Mouse (Mus musculus) thymus, postnatal 10 days (tissue): ENCODE data around the gene Agbl4.

Experiments
- DNase-seq, 2 experiments: peaks; one replicate each; pipeline ENCODE4 v3.0.0; 2021; ENCODE audit warnings: low spot score in 2 of 2

Agbl4 gene

GRCm38 (mm10) chr4:111444616-111445160 is 1047.2 kb downstream of the Agbl4 start:
- no peak for DNase-seq

- no peak for DNase-seq
These were observed 1050.5 kb downstream of the Agbl4 start for GRCm38 (mm10) chr4:111447918-111448317.

- DNase-seq: no peak
These were observed 1051.1 kb downstream of the Agbl4 start for GRCm38 (mm10) chr4:111448586-111448985.

GRCm38 (mm10) chr4:111449442-111450199 is 1052.2 kb downstream of the Agbl4 start:
- DNase-seq: no peak

GRCm38 (mm10) chr4:111451283-111451918 is 1053.9 kb downstream of the Agbl4 start:
- DNase-seq: no peak

- DNase-seq: no peak
These were observed 1054.7 kb downstream of the Agbl4 start for GRCm38 (mm10) chr4:111452192-111452591.

- DNase-seq: no peak
These were observed 1055.8 kb downstream of the Agbl4 start for GRCm38 (mm10) chr4:111453275-111453674.

- no peak for DNase-seq
These were observed 1058.2 kb downstream of the Agbl4 start for GRCm38 (mm10) chr4:111455621-111456020.

- no peak for DNase-seq
These were observed 1060.1 kb downstream of the Agbl4 start for GRCm38 (mm10) chr4:111457568-111457967.

- DNase-seq: no peak
These were observed 1069.9 kb downstream of the Agbl4 start for GRCm38 (mm10) chr4:111467293-111467773.

GRCm38 (mm10) chr4:111467796-111468195 is 1070.3 kb downstream of the Agbl4 start:
- no peak for DNase-seq

- no peak for DNase-seq
These were observed 1072.4 kb downstream of the Agbl4 start for GRCm38 (mm10) chr4:111469847-111470246.

- DNase-seq: no peak
These were observed 1074.3 kb downstream of the Agbl4 start for GRCm38 (mm10) chr4:111471726-111472125.

GRCm38 (mm10) chr4:111472511-111472910 is 1075.0 kb downstream of the Agbl4 start:
- no peak for DNase-seq

GRCm38 (mm10) chr4:111473014-111473413 is 1075.6 kb downstream of the Agbl4 start:
- DNase-seq: no peak

GRCm38 (mm10) chr4:111475374-111475971 is 1078.0 kb downstream of the Agbl4 start:
- no peak for DNase-seq

- no peak for DNase-seq
These were observed 1080.0 kb downstream of the Agbl4 start for GRCm38 (mm10) chr4:111477507-111477906.

- DNase-seq: no peak
These were observed 1086.0 kb downstream of the Agbl4 start for GRCm38 (mm10) chr4:111483499-111483898.

- DNase-seq: no peak
These were observed 1087.7 kb downstream of the Agbl4 start for GRCm38 (mm10) chr4:111485189-111485588.

- no peak for DNase-seq
These were observed 1088.7 kb downstream of the Agbl4 start for GRCm38 (mm10) chr4:111486187-111486586.

GRCm38 (mm10) chr4:111487233-111487843 is 1089.9 kb downstream of the Agbl4 start:
- no peak for DNase-seq
